Mouse (Mus musculus) T-cell, adult 2 months (primary cell): ENCODE results near the gene Btbd3.

Source experiments
- DNase-seq: peaks from one replicate; pipeline ENCODE4 v3.0.0; 2022; ENCODE audit warnings: low spot score

Gene Btbd3

GRCm38 (mm10) chr2:138531992-138532391 lies 275.6 kb downstream of the Btbd3 start:
- DNase-seq = no peak

DNA sequence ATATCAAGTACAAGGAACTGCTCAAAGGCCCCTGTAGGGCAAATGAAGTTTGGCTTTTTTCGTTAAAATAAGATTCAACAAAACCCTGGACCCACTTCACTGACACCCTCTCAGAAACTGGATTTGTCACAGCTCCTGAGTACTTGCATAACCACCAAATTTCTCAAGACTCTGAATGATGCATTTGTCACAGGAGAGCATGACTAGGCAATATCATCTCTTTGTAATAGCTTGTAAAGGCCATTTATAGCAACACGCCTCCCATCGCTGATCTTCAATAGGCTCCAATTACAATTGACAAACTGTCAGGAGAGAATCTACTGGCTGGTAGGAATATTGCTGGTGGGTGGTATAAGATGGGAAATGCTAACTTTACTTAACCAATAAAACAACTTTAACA lies 283.3 kb downstream of the Btbd3 start:
- DNase-seq = no peak

GRCm38 (mm10) chr2:138548990-138549389 lies 292.6 kb downstream of the Btbd3 start:
- no peak for DNase-seq

DNA sequence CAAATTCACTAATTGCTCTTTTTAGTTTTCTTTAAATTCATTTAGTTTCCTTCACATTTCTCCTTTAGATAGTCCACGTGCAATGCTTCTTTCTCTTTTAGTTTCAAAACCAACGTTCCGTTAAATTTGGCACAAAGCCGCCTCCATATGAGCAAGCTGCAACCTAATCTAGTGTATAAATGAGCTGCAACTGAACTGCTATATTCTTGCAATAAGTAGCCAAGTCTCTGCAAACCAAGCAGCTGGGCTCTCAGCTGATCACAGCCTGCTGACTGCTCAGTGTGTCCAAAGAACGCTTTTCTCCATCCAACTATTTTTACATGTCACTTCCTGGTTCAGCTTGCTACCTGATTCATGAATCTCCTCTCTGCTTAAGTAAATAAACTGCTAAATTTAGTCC lies 295.2 kb downstream of the Btbd3 start:
- no peak for DNase-seq

- DNase-seq = no peak
Measured at GRCm38 (mm10) chr2:138555106-138555862, 298.9 kb downstream of the Btbd3 start.

- no peak for DNase-seq
Measured at GRCm38 (mm10) chr2:138585930-138586329, 329.6 kb downstream of the Btbd3 start.

DNA sequence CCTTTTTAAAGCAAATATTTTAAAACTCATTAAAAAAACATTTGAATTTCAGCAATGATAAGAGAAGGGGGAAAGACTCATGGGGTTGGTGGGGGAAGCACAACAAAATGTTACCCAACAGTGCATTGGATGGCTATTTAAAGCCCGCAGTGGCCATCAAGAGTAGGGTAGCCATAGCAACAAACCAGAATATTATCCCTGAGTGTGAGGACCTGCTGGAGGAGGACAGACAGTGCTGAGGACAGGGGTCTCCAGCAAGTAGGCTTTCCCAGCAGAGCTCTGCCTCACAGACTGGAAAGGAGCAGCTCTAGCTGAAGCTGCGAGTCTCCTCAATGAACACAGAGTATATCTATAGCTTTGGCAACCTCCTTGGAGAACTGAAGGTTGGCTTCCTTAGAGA lies 331.0 kb downstream of the Btbd3 start:
- no peak for DNase-seq

GRCm38 (mm10) chr2:138587795-138588545 lies 331.6 kb downstream of the Btbd3 start:
- DNase-seq = no peak

DNA sequence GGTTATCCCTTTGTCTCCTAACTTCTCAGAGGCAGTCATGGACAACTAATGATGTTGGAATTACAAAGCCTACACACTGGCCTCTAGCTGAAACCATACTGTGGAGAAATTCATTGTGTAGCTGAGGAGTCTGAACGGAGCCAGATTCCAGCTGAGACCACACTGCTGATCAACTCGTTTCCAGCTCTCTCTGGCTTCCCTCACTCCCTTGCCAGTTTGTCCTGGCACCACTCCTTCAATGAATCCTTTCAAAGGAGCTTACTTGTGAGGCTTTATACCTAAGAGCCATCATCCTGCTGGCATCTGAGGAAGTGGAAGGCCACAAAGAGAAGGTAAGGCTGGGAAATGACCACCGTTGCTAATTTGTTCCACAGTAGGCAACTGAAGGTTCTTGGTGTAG lies 332.7 kb downstream of the Btbd3 start:
- no peak for DNase-seq

- no peak for DNase-seq
Measured at GRCm38 (mm10) chr2:138590307-138590706, 333.9 kb downstream of the Btbd3 start.

- no peak for DNase-seq
Measured at GRCm38 (mm10) chr2:138612361-138612760, 356.0 kb downstream of the Btbd3 start.

DNA sequence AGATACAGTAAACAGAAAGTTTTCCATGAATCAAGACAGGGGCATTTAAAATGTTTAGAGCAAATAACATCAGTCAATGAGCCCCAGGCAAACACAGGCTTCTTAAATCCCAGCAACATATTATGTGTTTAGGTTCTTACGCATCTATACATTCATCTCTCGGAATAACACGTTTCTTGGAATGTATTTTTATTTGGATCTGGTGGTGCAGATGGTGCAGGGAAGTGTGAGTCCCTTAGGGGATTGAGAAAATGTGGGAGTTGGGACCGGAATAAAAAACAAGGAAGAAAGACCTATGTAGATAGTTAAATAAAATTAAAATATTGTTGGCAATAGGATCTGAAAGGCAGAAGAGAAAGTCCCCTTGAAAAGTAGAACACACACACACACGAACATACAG lies 361.1 kb downstream of the Btbd3 start:
- DNase-seq = no peak
